Mouse (Mus musculus): ENCODE measurements at regions not wholly inside any gene's neighbourhood (a gene's known extent, or its start where the extent isn't known, plus 50 kb on each side); places are given as distances from the start of the nearest gene placed in this dataset.
A peak's percentile ranks its signal among the peaks of the same experiment; 100 is the strongest.

DNA sequence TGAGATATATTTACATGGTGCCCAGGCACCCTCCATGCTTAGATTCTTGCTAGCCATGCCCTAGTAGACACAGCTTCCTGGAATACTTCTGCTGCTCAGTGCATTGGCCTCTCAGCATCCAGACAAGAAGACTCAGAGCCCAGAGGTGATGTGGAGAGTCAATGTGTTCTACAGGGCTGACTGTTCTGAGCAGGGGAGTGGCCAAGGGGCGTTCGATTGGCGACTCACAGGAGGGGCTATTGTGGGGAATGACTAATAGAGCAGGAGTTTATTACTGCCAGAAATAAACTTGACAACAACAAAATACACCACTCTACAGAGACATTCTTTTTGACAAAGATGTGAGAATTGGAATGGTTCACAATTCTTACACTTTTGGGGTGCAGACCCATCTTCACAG, 156.3 kb downstream of the Mtx2 start:
- DNase-seq: no peak

DNA sequence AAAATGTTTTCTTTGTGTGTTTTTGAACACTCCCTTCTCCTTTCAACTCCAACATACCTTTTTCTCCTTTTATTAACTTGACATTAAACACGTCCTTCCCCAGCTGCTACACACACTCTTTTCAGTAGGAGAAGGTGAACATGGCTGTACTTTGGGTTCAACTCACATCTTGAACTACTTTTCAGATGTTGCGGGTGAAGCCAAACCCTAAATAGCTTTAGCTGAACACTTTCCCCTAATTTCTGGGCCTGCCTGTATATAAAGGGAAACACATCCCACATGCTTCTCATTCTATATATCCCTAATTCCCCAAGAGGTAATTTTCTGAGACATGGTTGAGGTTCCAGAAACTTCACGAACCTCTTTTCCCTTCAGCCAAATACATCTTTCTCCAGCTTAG, 168.2 kb downstream of the Mtx2 start:
- DNase-seq: no peak

DNA sequence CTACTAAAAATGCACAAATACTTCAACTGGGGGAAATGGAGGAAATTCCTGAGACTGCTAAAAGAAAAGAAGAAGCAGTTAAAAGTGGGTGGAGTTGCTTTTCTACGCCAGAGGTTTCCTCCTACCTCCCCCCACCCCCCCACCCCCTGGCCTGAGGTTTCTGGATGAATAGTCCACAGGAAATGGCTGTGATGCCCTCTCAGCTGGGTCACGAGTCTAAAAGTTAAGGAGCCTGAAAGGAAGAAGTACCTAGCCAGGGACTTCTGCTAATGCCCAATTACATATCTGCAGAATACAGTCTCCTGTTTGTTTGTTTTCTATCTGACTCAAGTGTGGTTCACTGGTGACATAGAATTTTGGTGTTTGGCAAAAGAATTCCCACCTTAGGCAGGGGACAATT, 169.4 kb downstream of the Mtx2 start:
- no peak for DNase-seq

DNA sequence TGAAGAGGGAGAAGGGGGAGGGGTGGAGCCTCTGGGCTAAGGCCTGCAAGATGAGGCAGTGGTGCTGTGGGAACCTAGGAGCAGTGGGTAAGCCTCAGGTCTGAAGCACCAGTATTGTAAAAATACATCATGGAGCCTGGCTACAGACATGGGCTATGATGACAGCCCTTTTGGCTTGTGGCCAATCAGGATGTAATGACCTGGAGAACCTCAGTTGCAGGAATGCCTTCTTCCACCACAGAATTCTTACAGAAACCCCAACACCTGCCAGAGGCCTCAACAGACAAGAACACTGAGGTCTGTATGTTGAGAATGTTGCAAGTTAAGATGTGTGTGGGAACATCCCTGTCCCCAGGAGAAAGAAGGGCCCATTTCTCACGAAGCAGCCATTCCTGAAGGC, 172.1 kb downstream of the Mtx2 start:
- DNase-seq: no peak

DNA sequence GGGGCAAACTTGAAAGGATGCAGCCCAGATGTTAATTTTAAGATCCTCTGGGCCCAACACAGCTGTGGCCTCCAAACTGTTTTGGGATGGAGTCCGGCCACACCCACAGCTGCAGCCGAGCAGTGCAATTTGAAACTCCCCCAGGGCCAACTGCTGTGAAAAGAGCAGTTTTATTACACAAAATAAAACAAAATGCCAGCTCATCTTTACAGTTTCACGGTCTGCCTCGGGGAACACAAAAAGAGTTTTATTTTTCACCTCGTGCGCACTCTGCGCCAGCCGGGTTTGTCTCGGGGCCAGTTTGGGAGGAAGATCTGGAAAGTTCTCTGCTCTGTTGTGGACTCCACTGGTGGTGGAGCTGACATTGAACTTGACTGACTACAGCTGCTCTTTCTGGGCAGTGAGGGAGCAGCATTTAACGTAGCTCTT, 174.8 kb downstream of the Mtx2 start:
- DNase-seq: no peak

DNA sequence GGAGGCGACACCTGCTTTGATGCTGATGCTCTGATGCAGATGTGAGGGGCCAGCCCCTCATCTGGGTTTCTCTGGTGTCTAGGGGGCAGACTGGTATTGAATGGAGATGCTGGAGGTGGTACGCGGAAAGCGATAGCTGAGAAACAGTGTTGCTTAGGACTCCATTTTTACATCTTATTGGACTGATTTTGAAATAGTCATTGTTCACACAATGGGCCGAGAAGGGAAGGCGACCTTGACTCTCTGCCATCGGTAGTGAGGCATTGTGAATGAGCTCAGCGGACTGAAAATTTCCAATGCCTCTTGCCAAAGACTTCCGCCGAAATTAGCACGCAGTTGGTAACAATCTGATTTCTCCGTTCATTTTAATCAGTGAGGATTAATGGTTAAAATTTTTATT, 177.0 kb downstream of the Mtx2 start:
- DNase-seq: no peak

DNA sequence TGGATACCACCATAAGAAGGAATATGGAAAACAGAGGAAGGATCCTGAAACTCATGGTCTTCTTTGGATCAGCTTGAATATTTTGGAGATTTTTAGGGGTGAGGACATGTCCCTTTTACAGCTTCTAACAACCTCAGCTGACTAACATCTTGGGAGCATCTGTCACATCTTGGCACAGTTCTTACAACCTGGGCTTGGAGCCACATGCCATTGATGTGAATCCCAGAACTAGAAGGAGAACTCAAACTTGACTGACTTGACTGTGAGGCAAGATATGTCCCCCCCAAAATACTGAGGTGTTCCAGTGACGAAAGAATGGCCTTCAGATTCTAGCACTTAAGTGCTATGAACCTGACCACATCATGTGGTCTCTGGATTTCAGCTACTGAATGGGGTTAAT, 182.5 kb downstream of the Mtx2 start:
- no peak for DNase-seq

DNA sequence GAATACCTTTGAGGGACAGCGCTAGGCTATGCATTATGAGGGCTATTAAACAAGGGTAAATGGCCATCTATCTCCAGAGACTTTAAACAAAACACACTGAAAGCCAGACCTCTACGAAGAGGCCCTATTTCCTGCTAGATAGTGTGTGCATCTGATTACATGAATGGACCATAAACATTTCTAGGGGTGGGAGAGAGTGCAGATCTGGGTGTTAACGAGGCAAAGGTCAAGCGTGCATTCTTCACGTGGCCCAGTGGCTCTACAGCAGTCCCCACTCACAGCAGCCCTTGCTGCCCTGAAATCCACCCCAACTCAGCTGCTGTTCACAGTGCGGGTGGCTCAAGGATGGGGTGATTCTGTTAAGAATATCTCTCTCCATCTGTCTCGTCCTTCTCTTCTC, 185.0 kb downstream of the Mtx2 start:
- DNase-seq: no peak

DNA sequence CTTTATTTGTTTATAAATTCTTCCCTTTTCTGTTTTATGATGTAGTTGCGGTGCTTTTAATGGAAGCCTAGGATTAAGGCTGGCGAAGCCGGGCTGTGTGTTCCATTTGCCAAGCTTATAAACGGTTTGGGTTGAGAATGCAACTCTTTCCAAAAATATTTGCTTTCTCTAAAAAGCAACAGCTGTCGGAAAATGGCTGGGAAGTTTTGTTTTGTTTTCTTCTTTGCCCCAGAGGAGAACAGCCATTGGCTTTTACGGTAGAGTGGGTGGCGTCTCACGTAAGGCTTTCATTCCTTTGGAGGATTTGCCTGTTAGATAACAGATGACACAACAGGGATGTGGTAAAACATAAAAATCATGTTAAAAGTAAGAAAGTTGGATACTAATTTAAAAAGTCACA, 186.4 kb downstream of the Mtx2 start:
- DNase-seq: no peak

DNA sequence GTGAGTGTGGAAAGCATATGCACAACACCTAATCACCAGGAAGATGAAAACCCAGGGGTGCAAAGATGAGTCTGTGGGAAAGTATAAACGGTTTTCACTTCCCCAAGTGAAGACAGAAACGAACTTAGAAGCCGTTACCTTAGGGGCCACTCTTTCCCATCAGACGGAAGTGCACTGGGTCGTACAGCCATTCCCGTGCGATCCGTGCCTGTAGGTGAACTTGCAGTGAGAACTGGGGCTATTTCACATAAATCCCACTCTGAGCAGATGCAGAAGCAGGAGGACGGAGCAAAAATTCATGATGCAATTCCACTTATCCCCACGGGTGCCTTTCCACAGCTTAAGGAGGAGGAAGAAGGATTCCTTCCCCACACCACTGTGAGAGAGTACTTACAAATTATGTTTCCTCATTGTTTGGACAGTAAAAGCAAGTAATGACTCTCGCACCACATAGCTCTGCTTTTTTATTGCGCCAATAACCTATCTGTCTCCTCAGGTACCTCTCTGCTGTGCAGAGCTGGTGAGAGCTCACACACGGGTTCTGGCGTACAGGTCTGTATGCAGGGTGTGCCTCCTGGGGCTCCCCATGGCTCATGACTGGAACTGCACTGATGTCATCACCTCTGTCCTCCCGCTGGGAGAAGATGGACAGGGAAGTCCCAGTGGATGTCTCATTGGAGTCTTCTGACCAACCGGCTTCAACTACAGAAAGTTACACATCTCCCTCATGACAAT, 189.6 kb downstream of the Mtx2 start:
- no peak for DNase-seq

DNA sequence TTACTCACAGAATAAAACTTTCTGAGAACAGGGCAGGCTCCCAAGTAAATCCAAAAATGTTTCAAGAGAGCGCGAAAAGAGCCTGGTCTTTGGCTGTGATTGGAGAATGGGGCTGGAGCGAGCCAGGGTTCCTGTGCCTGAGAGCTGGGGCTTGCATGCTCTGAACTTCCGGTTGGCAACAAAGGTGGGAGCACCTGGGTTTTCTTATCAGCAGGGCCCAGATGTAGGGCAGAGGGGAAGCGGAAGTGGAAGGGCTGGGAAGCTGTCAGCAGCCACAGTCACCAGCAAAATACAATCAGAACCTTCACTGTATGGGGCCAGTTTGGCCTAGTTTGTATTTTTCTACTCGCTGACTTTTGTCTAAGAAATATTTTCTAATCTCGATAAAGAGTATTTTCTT, 193.9 kb downstream of the Mtx2 start:
- DNase-seq: peak; percentile 74

DNA sequence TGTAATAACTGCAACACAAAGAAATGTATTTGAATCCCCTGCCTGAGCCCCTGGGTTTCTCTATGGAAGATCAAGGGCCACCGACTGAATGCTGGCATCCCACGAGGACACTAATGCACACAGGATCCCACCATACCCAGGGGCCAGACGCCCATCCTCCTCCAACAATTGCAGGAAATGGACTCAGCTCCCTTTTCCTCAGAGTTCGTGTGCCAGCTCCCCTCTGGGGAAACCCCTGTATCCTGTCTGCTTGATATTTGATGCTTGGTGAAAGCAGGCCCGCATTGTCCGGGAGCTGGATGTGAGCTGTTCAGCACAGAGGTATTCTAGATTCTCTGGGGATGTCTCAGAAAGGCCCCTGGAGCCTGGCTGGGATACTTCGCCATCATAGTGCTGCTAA, 196.0 kb downstream of the Mtx2 start:
- no peak for DNase-seq

DNA sequence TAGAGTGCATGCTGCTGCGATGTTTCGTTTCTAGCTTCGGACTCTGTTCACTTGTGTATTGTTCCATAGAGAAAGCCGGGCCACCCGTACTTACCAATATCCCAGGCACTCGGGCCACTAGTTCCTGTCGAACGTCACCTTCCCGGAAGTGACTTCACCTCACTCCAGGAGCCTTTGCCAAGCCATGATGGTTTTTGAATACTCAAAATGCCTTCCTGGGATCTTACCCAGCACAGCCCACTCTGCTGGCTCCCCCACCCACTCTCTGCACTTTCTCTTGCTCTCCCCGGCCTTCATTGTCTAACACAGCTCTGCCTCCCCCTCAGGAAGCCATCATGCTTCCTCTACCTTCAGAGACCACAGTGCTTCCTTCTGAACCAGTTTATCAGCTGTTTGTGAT, 202.5 kb downstream of the Mtx2 start:
- no peak for DNase-seq

DNA sequence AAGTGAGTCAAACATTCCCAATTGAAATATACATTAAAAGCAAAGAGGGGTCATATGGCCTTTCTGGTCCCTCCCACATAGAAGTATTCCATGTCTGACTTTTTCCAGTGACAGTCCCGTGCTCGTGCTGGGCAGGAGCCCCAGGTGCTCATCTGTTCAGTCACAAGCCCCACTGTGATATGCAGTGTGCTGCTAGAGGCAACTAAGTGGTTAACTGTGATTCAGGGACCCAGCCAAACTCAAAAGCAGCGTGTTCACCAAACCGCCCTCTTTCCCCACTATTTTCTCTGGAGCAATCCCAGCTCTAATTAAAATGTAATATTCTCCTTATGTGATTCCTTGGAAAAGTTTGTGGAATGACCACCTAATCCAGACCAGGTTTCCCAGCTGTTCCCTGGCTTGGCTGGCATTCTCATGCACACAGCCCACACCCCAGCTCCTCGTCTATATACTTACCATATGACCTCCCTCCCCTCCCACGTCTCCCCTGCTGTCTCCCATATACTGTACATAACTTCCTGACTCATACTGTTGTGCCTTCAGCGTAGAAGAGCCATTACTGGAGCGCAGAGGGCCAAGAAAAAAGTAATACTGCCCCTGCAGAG, 203.6 kb downstream of the Mtx2 start:
- DNase-seq: no peak

DNA sequence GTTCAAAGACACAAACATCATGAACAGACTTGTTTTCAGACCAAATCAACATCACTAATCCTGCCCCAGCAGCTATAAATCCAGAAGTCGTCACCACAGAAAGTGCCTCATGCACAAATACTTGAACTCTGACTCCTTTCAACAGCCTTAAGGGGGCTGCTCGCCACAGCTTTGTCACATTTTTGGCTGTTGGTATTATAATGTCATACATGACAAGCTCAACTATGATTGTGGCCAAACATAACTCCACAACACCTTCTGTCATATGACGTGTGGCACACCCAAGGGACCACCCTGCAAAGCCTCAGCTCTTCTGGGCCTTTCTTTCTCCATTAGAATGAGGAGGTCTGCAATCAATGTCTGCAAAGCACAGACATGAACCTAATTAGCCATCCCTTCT, 209.1 kb downstream of the Mtx2 start:
- no peak for DNase-seq

DNA sequence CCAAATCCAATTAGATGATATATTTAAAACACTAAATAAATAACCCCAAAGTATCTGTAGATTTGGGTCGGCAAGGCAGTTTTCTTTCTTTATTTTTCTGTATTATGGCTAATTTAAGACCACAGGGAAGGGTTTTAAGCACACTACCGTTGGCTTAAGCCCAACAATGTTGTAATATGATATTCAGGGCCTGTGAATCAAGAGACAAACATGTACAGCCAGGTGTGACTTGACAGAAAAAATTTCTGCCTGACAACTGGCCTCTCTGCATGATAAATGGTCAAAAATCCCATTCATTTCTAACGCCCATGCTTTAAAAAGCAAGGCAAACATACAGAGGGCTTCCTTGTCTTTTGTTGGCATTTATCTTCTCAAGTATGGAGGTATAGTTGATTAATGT, 213.5 kb downstream of the Mtx2 start:
- no peak for DNase-seq

DNA sequence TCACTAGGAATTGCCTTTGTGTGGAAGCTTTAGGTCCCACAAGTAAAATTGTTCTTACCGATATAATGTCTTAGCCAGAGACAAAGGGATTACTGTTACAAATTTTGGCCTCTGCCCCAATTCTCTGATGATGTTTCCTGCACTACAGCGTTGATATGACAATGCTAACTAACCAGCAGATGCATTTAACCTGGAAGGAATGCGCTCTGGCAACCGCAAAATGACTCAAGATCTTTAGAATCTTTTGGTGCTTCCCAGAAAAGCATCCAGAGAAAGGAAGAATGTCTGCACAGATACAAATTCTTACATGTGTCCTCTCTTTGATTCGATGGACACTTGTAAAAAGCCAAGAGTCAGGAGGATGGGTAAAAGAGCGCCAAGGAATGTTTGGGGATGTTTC, 221.3 kb downstream of the Mtx2 start:
- DNase-seq: no peak

DNA sequence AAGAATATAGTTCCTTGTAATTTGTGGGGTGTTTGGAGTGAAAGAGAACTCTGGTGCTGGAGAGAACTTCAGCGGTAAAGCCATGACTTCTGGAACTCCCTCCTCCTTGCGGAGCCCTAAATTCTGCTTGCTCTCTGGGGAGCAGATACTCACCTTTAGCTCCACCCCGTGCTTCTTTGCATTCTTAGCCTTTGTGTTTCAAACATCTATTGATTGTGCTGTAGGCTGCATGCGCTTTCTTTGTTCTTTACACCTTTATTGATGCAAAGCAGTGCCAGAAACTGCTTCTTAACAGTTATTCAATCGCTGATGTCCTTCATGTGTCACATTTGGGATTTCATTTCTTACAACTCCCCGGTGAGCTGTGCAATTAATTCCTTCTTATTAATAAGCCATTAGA, 222.5 kb downstream of the Mtx2 start:
- DNase-seq: no peak

DNA sequence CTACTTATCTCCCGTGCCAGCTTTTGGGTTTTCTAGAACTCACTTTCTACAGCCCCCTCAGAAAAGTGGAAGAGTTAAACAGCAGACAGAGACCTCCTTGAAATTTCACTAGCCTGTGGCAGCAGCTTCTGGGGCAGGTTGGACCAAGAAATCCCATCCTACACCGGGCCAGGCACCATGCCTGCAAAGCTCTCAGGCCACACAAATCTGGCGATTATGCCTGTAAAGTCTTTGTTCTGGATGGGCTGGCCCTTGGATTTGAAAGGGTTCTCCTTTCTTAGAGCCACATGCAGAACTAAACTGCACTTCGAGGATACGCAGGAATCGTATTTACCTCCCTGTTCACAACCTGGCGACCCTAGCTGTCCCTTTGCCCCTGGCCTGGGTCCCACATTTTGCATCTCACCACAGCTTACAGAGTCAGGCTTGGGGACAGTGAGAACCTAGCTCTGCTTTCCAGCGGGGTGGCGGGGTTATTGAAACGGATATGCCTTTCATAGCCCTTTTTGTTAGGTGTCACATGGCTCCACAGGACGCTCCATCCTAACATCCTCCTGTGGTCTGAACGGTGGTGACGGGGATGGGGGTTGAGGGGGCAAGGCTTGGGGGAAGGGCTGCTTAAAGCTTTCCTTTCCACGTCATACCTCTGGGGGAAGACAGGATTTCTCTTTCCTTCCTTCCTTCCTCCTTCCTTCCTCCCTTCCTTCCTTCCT, 229.0 kb downstream of the Mtx2 start:
- peak; percentile 43 for DNase-seq

DNA sequence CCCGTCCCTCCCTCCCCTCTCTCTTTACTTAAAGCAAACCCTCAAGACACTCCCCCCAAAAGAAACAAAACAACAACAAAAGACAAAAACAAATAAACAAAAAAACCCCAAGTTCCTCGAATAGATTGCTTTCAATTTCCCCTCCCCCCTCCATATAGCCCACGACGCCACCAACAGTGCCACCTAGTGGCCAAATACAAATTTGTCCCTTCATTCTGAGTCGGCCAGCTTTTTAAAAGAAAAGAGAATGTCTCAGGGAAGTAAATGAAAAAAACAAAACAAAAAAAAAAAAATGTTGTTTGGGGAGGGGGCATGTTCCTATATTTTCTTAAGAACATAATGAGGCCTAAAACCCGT, 229.6 kb downstream of the Mtx2 start:
- peak; percentile 52 for DNase-seq

DNA sequence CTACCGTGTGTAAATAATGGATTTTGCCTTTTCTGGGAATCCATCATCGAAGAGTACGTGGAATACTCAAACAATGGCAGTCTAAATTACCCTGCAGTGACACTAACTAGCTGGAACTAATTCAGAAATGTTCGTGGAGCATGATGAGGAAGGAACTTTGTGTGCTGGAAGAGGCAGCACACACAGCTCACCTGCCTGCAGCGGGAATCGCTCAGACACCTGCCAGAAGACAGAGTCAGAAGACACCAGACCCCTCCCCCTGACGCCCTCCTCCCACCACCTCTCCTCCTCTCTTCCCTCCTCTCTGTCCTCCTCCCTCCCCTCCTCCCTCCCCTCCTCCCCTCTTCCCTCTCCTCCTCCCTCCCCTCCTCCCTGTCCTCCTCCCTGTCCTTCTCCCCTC, 235.4 kb downstream of the Mtx2 start:
- DNase-seq: no peak

DNA sequence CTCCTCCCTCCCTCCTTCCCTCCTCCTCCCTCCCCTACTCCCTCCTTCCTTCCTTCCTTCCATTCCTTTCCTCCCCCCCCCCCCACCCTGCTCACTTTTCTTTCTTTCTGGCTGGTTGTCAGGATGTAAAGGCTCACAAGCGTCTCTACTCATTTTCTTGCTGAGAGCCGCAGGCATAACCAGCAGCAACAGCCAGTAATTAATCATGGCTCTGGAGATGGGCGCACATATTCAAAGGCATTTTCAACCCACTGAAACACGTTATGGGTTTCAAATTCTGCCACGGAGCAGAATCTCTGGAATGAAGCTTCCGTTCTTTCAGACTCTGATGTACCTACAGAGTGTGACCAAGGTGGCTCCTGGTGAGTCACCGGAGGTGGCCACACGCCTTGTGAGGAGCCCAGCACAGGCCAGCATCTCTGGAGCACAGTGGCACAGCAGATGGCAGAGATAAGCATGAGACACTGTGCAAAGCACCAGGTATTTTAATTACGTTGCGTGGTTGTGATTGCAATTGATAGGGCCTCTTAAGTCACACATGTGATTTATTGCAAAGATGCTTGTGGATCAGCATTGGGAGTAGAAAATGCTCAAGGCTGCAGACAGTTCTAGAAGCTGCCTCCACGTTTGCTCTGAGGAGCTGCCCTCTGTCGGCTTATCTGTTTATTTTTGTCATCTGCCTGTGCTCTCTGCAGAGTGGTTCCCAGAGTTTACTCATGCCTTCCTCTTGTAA, 236.0 kb downstream of the Mtx2 start:
- no peak for DNase-seq

DNA sequence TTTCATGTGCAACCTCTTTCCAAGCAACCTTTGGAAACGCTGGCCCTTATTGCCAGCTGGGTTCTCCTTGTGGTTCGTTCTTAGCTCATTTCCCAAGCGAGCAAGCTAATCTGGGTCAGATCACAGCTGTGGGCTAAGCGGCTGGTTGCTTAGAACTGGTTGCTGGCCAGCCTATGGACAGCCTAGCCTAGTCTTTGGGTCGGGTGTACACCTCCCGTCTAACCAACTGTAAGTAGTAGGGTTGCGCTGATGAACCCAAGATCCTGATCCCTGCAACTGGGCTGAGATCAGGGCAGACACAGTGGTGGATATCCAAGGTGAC, 236.5 kb downstream of the Mtx2 start:
- no peak for DNase-seq
